In genomic region chr17:46162951-46163421, GRCm38 (mm10) we compare ENCODE assay signal across 8 mouse cellular contexts. TPM values are rescaled to one million over a fixed set of nuclear protein-coding genes. Genes with fewer than 3 reads are reported as not detected.
DNase-seq lines count a peak whose midpoint lies in the region; ATAC-seq and TF ChIP-seq lines count a peak whose summit lies in the region.

No protein-coding gene starts in this region.

- H3K4me3 ChIP-seq in forebrain, embryonic 12.5 days (replicated peaks) = 0 out of 2 replicates have a peak overlapping the region, but pooled peaks have one; percentile 7
- H3K4me3 ChIP-seq in forebrain, embryonic 10.5 days = no peak overlapping the region; the same call in 1 of the 2 replicates
- peak overlapping the region; percentile 51 to 94 (median 82) for H3K4me3 ChIP-seq in CH12.LX (replicated peaks in 1 of 3; ENCODE audit: low read depth in 2 of 3, low read length in 2 of 3, poor library complexity in 1 of 3)
- H3K4me3 ChIP-seq in liver, postnatal 0 days (ENCODE audit: low read depth, low read length) = peak overlapping the region; percentile 87

- no peak overlapping the region for H3K27ac ChIP-seq in forebrain, embryonic 12.5 days
- no peak overlapping the region for H3K27ac ChIP-seq in forebrain, embryonic 10.5 days
- H3K27ac ChIP-seq in CH12.LX (ENCODE audit: insufficient read depth, low read depth) = peak overlapping the region; percentile 98
- peak overlapping the region; percentile 98 for H3K27ac ChIP-seq in liver, postnatal 0 days (ENCODE audit: low read depth)

- no peaks in the 10 kb centered on the region for H3K27me3 ChIP-seq in forebrain, embryonic 12.5 days
- no peaks in the 10 kb centered on the region for H3K27me3 ChIP-seq in forebrain, embryonic 10.5 days (ENCODE audit: poor library complexity, severe bottlenecking)
- H3K27me3 ChIP-seq in CH12.LX (replicated peaks) = no peaks in the 10 kb centered on the region
- H3K27me3 ChIP-seq in liver, postnatal 0 days (ENCODE audit: insufficient read depth, low read length) = no peaks in the 10 kb centered on the region
- H3K27me3 ChIP-seq in splenic B cell, adult 2 months (ENCODE audit: control insufficient read depth, insufficient read depth, low read length, poor library complexity, severe bottlenecking) = no peaks in the 10 kb centered on the region

- dilution Hi-C loops in CH12.LX (cut with MboI; ENCODE audit: extremely low pct_ligation_motif_present, extremely low pct_unique_long_range_greater_than_20kb, low sequenced_read_pairs) = no loop called here

- H3K36me3 ChIP-seq in forebrain, embryonic 12.5 days (replicated peaks) = peaks cover 42% of the 10 kb centered on the region
- H3K36me3 ChIP-seq in forebrain, embryonic 10.5 days (replicated peaks) = peaks cover 56% of the 10 kb centered on the region
- H3K36me3 ChIP-seq in CH12.LX (replicated peaks in 1 of 2; ENCODE audit: control insufficient read depth in 1 of 2, insufficient read depth in 1 of 2, low read length in 1 of 2) = peaks cover 41 to 42% of the 10 kb centered on the region in 2 experiments
- peaks cover 48% of the 10 kb centered on the region for H3K36me3 ChIP-seq in liver, postnatal 0 days (replicated peaks; ENCODE audit: insufficient read depth, low read length)
- peaks cover 11% of the 10 kb centered on the region for H3K36me3 ChIP-seq in splenic B cell, adult 2 months (ENCODE audit: control insufficient read depth, insufficient read depth, low read length, poor library complexity, severe bottlenecking)

- no peak for ATAC-seq in forebrain, embryonic 12.5 days (ENCODE audit: low FRiP score)
- ATAC-seq in inflammation-experienced regulatory T-cells, adult 6 months = peak; percentile 56
- peak; percentile 4 for ATAC-seq in liver, postnatal 0 days

- in situ Hi-C loops in CH12.LX (cut with MboI; ENCODE audit: low pct_ligation_motif_present, low pct_unique_long_range_greater_than_20kb, low sequenced_read_pairs) = no loop called here

- peaks cover 15% of the 10 kb centered on the region for H3K79me2 ChIP-seq in CH12.LX (replicated peaks; ENCODE audit: control insufficient read depth, extremely low read depth, insufficient read depth, poor library complexity, severe bottlenecking)

- no peak for DNase-seq in forebrain, embryonic 10.5 days (ENCODE audit: extremely low spot score, low spot score)
- DNase-seq in CH12.LX (ENCODE audit: extremely low read depth) = peak; percentile 75
- peak; percentile 77 for DNase-seq in liver, postnatal 0 days
- DNase-seq in splenic B cell, adult 2 months (ENCODE audit: low read depth, low spot score) = peak; percentile 70
- DNase-seq in ovary, postnatal 36 days (ENCODE audit: low spot score) = no peak
- DNase-seq in right cerebral cortex, postnatal 4 days = no peak

- H3K4me2 ChIP-seq in forebrain, embryonic 12.5 days = no peak overlapping the region; the same call in 1 of the 2 replicates
- H3K4me2 ChIP-seq in CH12.LX (ENCODE audit: insufficient read depth, low read depth, poor library complexity, severe bottlenecking) = peak overlapping the region; percentile 80
- H3K4me2 ChIP-seq in liver, postnatal 0 days (ENCODE audit: low read depth, low read length) = peak overlapping the region; percentile 86

- peak; percentile 44 for TF ChIP-seq POLR2A in CH12.LX (IDR thresholded peaks at IDR 0.05; ENCODE audit: low read depth, low read length)

- no peaks in the 10 kb centered on the region for H3K9me3 ChIP-seq in forebrain, embryonic 12.5 days
- no peaks in the 10 kb centered on the region for H3K9me3 ChIP-seq in forebrain, embryonic 10.5 days
- no peaks in the 10 kb centered on the region for H3K9me3 ChIP-seq in CH12.LX (replicated peaks; ENCODE audit: low read length)
- no peaks in the 10 kb centered on the region for H3K9me3 ChIP-seq in liver, postnatal 0 days (ENCODE audit: low read length)

- 93% methylated on average over 9 of the region's 9 CpGs for WGBS in forebrain, embryonic 12.5 days
- WGBS in forebrain, embryonic 10.5 days = 90% methylated on average over 9 of the region's 9 CpGs
- WGBS in liver, postnatal 0 days (ENCODE audit: insufficient replicate concordance) = 18% methylated on average over 9 of the region's 9 CpGs

- no peak for TF ChIP-seq CTCF in CH12.LX (conservative IDR thresholded peaks at IDR 0.05 in 1 of 2, IDR thresholded peaks at IDR 0.05 in 1 of 2; ENCODE audit: low read depth in 2 of 2, low read length in 2 of 2)
- TF ChIP-seq CTCF in liver, postnatal 0 days (IDR thresholded peaks at IDR 0.05; ENCODE audit: low read depth) = no peak

- TF ChIP-seq RAD21 in CH12.LX (IDR thresholded peaks at IDR 0.05; ENCODE audit: low read depth, low read length) = no peak

- no peak overlapping the region for H3K9ac ChIP-seq in forebrain, embryonic 12.5 days
- H3K9ac ChIP-seq in CH12.LX (ENCODE audit: insufficient read depth, low read depth) = peak overlapping the region; percentile 97
- H3K9ac ChIP-seq in liver, postnatal 0 days (replicated peaks) = peak overlapping the region; percentile 89

- H3K4me1 ChIP-seq in forebrain, embryonic 12.5 days = peaks cover 22% of the 10 kb centered on the region
- H3K4me1 ChIP-seq in forebrain, embryonic 10.5 days = peaks cover 31% of the 10 kb centered on the region
- H3K4me1 ChIP-seq in CH12.LX (ENCODE audit: control insufficient read depth in 1 of 2, insufficient read depth in 2 of 2) = peaks cover 16 to 35% of the 10 kb centered on the region in 2 experiments
- peaks cover 29% of the 10 kb centered on the region for H3K4me1 ChIP-seq in liver, postnatal 0 days (ENCODE audit: insufficient read depth)

- peak; percentile 50 for TF ChIP-seq EP300 in CH12.LX (IDR thresholded peaks at IDR 0.05; ENCODE audit: low read length)
- 0 out of 2 replicates have a peak, but pooled peaks have one; percentile 36 for TF ChIP-seq EP300 in liver, postnatal 0 days (IDR thresholded peaks at IDR 0.05; ENCODE audit: low read depth)

TF ChIP-seq in CH12.LX, 34 proteins besides CTCF, POLR2A, EP300 and RAD21 (continues in another document):
- TF ChIP-seq ZMIZ1 (IDR thresholded peaks at IDR 0.05; ENCODE audit: low read depth, low read length) (0 out of 2 replicates have a peak, but pooled peaks have one; percentile 13), TCF12 (IDR thresholded peaks at IDR 0.05; ENCODE audit: low read depth, low read length) (peak; percentile 9; the same call in 1 of the 2 replicates), JUND (conservative IDR thresholded peaks at IDR 0.05; ENCODE audit: low read depth, low read length) (no peak), BHLHE40 (IDR thresholded peaks at IDR 0.05; ENCODE audit: low read depth, low read length) (0 out of 2 replicates have a peak, but pooled peaks have one; percentile 12), MEF2A (IDR thresholded peaks at IDR 0.05; ENCODE audit: borderline replicate concordance, low read depth, low read length) (peak; percentile 60; the same call in 1 of the 2 replicates)

RNA-seq across cellular contexts. Expression of gene Gtpbp2, which starts 2.2 kb away (rescaled TPM):
- 37.0 and 43.6 TPM in 2 replicates for polyA plus RNA-seq in forebrain, embryonic 12.5 days (2016; fragmentation: Nextera tagmentation; extraction: Ambion mirVana)
- 29.8 and 30.0 TPM in 2 replicates for polyA plus RNA-seq in forebrain, embryonic 10.5 days (2016; fragmentation: Nextera tagmentation; extraction: Ambion mirVana)
- total RNA-seq in CH12.LX (2012; rRNA removed) = 40.9 and 104 TPM in 2 replicates
- 14.9 and 17.4 TPM in 2 replicates for total RNA-seq in CH12.LX (2014; rRNA removed)
- 20.8 and 23.8 TPM in 2 replicates for polyA plus RNA-seq in CH12.LX (2012; ENCODE audit: insufficient read length, low read depth)
- 10 to 100 TPM; 47.8 to 71.3 (median 51.3) TPM for polyA plus RNA-seq in inflammation-experienced regulatory T-cells, adult 6 months (2017; shearing (Covaris generic))
- 23.4 and 27.5 TPM in 2 replicates for polyA plus RNA-seq in liver, postnatal 0 days (2015; fragmentation: Nextera tagmentation; extraction: Ambion mirVana)

RNA-seq across cellular contexts. Expression of gene Mad2l1bp, which starts 9.6 kb away (rescaled TPM):
- 30.6 and 31.0 TPM in 2 replicates for polyA plus RNA-seq in forebrain, embryonic 12.5 days (2016; fragmentation: Nextera tagmentation; extraction: Ambion mirVana)
- 36.3 and 36.8 TPM in 2 replicates for polyA plus RNA-seq in forebrain, embryonic 10.5 days (2016; fragmentation: Nextera tagmentation; extraction: Ambion mirVana)
- 9.7 and 12.0 TPM in 2 replicates for total RNA-seq in CH12.LX (2012; rRNA removed)
- 13.9 and 16.3 TPM in 2 replicates for total RNA-seq in CH12.LX (2014; rRNA removed)
- 16.8 and 19.3 TPM in 2 replicates for polyA plus RNA-seq in CH12.LX (2012; ENCODE audit: insufficient read length, low read depth)
- polyA plus RNA-seq in inflammation-experienced regulatory T-cells, adult 6 months (2017; shearing (Covaris generic)) = 10 to 100 TPM; 47.3 to 55.4 (median 53.1) TPM
- 25.0 and 25.3 TPM in 2 replicates for polyA plus RNA-seq in liver, postnatal 0 days (2015; fragmentation: Nextera tagmentation; extraction: Ambion mirVana)

RNA-seq across cellular contexts. Expression of gene Rsph9, which starts 19.0 kb away (rescaled TPM):
- 14.9 and 15.9 TPM in 2 replicates for polyA plus RNA-seq in forebrain, embryonic 12.5 days (2016; fragmentation: Nextera tagmentation; extraction: Ambion mirVana)
- polyA plus RNA-seq in forebrain, embryonic 10.5 days (2016; fragmentation: Nextera tagmentation; extraction: Ambion mirVana) = 8.9 and 11.3 TPM in 2 replicates
- total RNA-seq in CH12.LX (2012; rRNA removed) = 0.25 and 1.1 TPM in 2 replicates
- total RNA-seq in CH12.LX (2014; rRNA removed) = not detected in 2 replicates
- 0.61 TPM in 1 of 2 replicates, not detected in the other for polyA plus RNA-seq in CH12.LX (2012; ENCODE audit: insufficient read length, low read depth)
- 1 to 10 TPM in 2 of 3 experiments, under 1 TPM in 1; 0.94 to 2.3 (median 1.3) TPM for polyA plus RNA-seq in inflammation-experienced regulatory T-cells, adult 6 months (2017; shearing (Covaris generic))
- 1.7 and 1.8 TPM in 2 replicates for polyA plus RNA-seq in liver, postnatal 0 days (2015; fragmentation: Nextera tagmentation; extraction: Ambion mirVana)

RNA-seq across cellular contexts. Expression of gene Polh, which starts 39.5 kb away (rescaled TPM):
- 11.2 and 12.3 TPM in 2 replicates for polyA plus RNA-seq in forebrain, embryonic 12.5 days (2016; fragmentation: Nextera tagmentation; extraction: Ambion mirVana)
- polyA plus RNA-seq in forebrain, embryonic 10.5 days (2016; fragmentation: Nextera tagmentation; extraction: Ambion mirVana) = 14.5 and 14.6 TPM in 2 replicates
- total RNA-seq in CH12.LX (2012; rRNA removed) = 36.0 and 39.3 TPM in 2 replicates
- total RNA-seq in CH12.LX (2014; rRNA removed) = 40.4 and 40.8 TPM in 2 replicates
- 20.3 and 23.1 TPM in 2 replicates for polyA plus RNA-seq in CH12.LX (2012; ENCODE audit: insufficient read length, low read depth)
- polyA plus RNA-seq in inflammation-experienced regulatory T-cells, adult 6 months (2017; shearing (Covaris generic)) = 10 to 100 TPM in 1 of 3 experiments, 1 to 10 TPM in 2; 6.4 to 20.1 (median 8.2) TPM
- polyA plus RNA-seq in liver, postnatal 0 days (2015; fragmentation: Nextera tagmentation; extraction: Ambion mirVana) = 6.9 and 8.9 TPM in 2 replicates

RNA-seq across cellular contexts. Expression of gene Xpo5, which starts 39.6 kb away (rescaled TPM):
- polyA plus RNA-seq in forebrain, embryonic 12.5 days (2016; fragmentation: Nextera tagmentation; extraction: Ambion mirVana) = 66.6 and 72.2 TPM in 2 replicates
- polyA plus RNA-seq in forebrain, embryonic 10.5 days (2016; fragmentation: Nextera tagmentation; extraction: Ambion mirVana) = 79.7 and 80.4 TPM in 2 replicates
- total RNA-seq in CH12.LX (2012; rRNA removed) (44.7 and 53.7 TPM in 2 replicates), CH12.LX (2014; rRNA removed) (56.3 and 56.5 TPM in 2 replicates)
- 53.3 and 55.1 TPM in 2 replicates for polyA plus RNA-seq in CH12.LX (2012; ENCODE audit: insufficient read length, low read depth)
- 10 to 100 TPM; 24.9 to 35.4 (median 28.8) TPM for polyA plus RNA-seq in inflammation-experienced regulatory T-cells, adult 6 months (2017; shearing (Covaris generic))
- polyA plus RNA-seq in liver, postnatal 0 days (2015; fragmentation: Nextera tagmentation; extraction: Ambion mirVana) = 7.4 and 8.7 TPM in 2 replicates

Comparison
In these comparisons a context has a peak if more than half of its experiments do, and no peak if none do; other contexts are left out.
1. H3K27ac ChIP-seq: peak in CH12.LX (single experiment) and liver, postnatal 0 days (single experiment); none in forebrain, embryonic 12.5 days (single experiment) and forebrain, embryonic 10.5 days (single experiment).
2. DNase-seq: peak in CH12.LX (single experiment), liver, postnatal 0 days (single experiment) and splenic B cell, adult 2 months (single experiment); none in forebrain, embryonic 10.5 days (single experiment), ovary, postnatal 36 days (single experiment) and right cerebral cortex, postnatal 4 days (single experiment).